Mouse (Mus musculus) lung, adult 2 months (tissue): ENCODE measurements around the gene Acsf2.

ENCODE experiments used
- CTCF ChIP-seq: fragments of 200-500 bp; IDR thresholded peaks from 2 replicates; pipeline ENCODE4 v1.5.1; 2011; ENCODE audit warnings: mild to moderate bottlenecking, low read length, control low read depth; ENCODE audit not compliant: insufficient read depth
- POLR2A ChIP-seq: fragments of 200-500 bp; IDR thresholded peaks from 2 replicates; pipeline ENCODE4 v1.6.1; 2011; ENCODE audit warnings: low read depth, mild to moderate bottlenecking, control low read depth, low read length, borderline replicate concordance; ENCODE audit errors: extremely low read depth

DNA sequence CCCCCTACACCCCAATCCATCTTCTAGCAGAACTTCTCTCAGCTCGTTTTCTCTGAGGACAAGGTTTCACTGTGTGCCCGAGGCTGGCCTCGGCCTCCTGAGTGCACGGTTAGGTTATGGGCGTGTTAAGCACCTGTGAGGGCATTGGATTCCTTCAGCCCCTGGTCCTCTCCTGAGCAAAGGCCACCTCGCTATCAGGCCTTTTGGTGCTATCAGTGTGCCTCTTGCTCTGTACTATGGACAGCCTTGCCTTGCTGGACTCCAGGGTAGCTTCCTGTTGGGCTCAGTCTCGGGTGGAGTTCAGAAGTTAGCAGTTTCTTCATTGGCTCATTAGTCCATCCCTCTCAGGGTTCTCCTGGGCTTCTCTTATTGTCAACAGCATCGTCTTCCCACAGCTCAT lies 31.3 kb upstream of the Acsf2 start:
- no peak for TF ChIP-seq POLR2A
- no peak for TF ChIP-seq CTCF
